Mouse (Mus musculus) c-Kit-positive CD71-negative TER-119-negative erythroid progenitor cells, embryonic 14.5 days (primary cell): ENCODE measurements around the gene Gm14226.
"Not testable (repeated sequence)": the region's sequence is repeated elsewhere in the genome, so short reads cannot be mapped to it uniquely, and the experiment has no call there.

ENCODE experiments used
- DNase-seq: peaks from one replicate; pipeline ENCODE4 v3.0.0-alpha.2; 2013; ENCODE audit warnings: low read depth

Gene Gm14226

GRCm38 (mm10) chr2:155047452-155048178 is 29.5 kb downstream of the Gm14226 start:
- DNase-seq = no peak

- no peak for DNase-seq
Measured at GRCm38 (mm10) chr2:155050108-155050503, 32.0 kb downstream of the Gm14226 start.

GRCm38 (mm10) chr2:155050504-155051236 is 32.6 kb downstream of the Gm14226 start:
- peak; percentile 96 for DNase-seq

- DNase-seq = no peak
Measured at GRCm38 (mm10) chr2:155051622-155052351, 33.7 kb downstream of the Gm14226 start.

GRCm38 (mm10) chr2:155052681-155053080 is 34.6 kb downstream of the Gm14226 start:
- no peak for DNase-seq

GRCm38 (mm10) chr2:155053512-155053911 is 35.4 kb downstream of the Gm14226 start:
- DNase-seq = not testable (repeated sequence)

GRCm38 (mm10) chr2:155054672-155055071 is 36.6 kb downstream of the Gm14226 start:
- no peak for DNase-seq

GRCm38 (mm10) chr2:155056076-155056578 is 38.1 kb downstream of the Gm14226 start:
- no peak for DNase-seq

GRCm38 (mm10) chr2:155057361-155057760 is 39.3 kb downstream of the Gm14226 start:
- no peak for DNase-seq

GRCm38 (mm10) chr2:155071027-155071426 is 53.0 kb downstream of the Gm14226 start:
- no peak for DNase-seq

GRCm38 (mm10) chr2:155072353-155073145 is 54.5 kb downstream of the Gm14226 start:
- DNase-seq = no peak

- no peak for DNase-seq
Measured at GRCm38 (mm10) chr2:155073347-155073746, 55.3 kb downstream of the Gm14226 start.

- peak; percentile 83 for DNase-seq
Measured at GRCm38 (mm10) chr2:155073978-155074765, 56.1 kb downstream of the Gm14226 start, which contains the start of gene Ahcy. Gene Ahcy (minus strand): TSS chr2:155074497.

GRCm38 (mm10) chr2:155074766-155075330 is 56.8 kb downstream of the Gm14226 start:
- DNase-seq = no peak

- DNase-seq = no peak
Measured at GRCm38 (mm10) chr2:155075649-155076048, 57.6 kb downstream of the Gm14226 start.
